Mouse (Mus musculus) liver, embryonic 16.5 days (tissue): Measurements from ENCODE around the gene Gm5800. TPM values are rescaled to one million over a fixed set of nuclear protein-coding genes. Genes with fewer than 3 reads are reported as not detected.

Experiments
- polyA plus RNA-seq: library from polyadenylated mRNA; unstranded; fragments of >200 nt; fragmentation: Nextera tagmentation; extraction: Ambion mirVana; gene quantifications from 2 replicates; pipeline ENCODE4 v1.2.1, GENCODE M21; 2015

The Gm5800 gene
- polyA plus RNA-seq, 1 experiment from 2014 or later: not detected

Other genes starting within 250 kb of the Gm5800 start
- 0.14 and 0.20 TPM in 2 replicates for gene Gm5622, start 164.4 kb downstream of the Gm5800 start, polyA plus RNA-seq
- not detected in 2 replicates for gene Gm17175, start 143.1 kb downstream of the Gm5800 start, polyA plus RNA-seq
- gene Gm17174, start 125.0 kb downstream of the Gm5800 start, polyA plus RNA-seq: not detected in 2 replicates
- not detected in 2 replicates for gene Gm17078, start 105.9 kb downstream of the Gm5800 start, polyA plus RNA-seq
- not detected in 2 replicates for gene Gm4181, start 81.5 kb downstream of the Gm5800 start, polyA plus RNA-seq
- not detected in 2 replicates for gene Gm17079, start 21.7 kb downstream of the Gm5800 start, polyA plus RNA-seq
- not detected in 2 replicates for gene Ang4, start 56.4 kb upstream of the Gm5800 start, polyA plus RNA-seq
- not detected in 2 replicates for gene AY358078, start 82.9 kb upstream of the Gm5800 start, polyA plus RNA-seq
- 13.2 and 14.6 TPM in 2 replicates for gene Ear6, start 136.5 kb upstream of the Gm5800 start, polyA plus RNA-seq
- 10.8 and 12.9 TPM in 2 replicates for gene Mettl17, start 167.7 kb upstream of the Gm5800 start, polyA plus RNA-seq
- 0.06 and 0.09 TPM in 2 replicates for gene Slc39a2, start 175.7 kb upstream of the Gm5800 start, polyA plus RNA-seq
- 51.8 and 66.4 TPM in 2 replicates for gene Ndrg2, start 197.0 kb upstream of the Gm5800 start, polyA plus RNA-seq
- not detected in 2 replicates for gene Tppp2, start 201.2 kb upstream of the Gm5800 start, polyA plus RNA-seq
- gene Rnase13, start 205.6 kb upstream of the Gm5800 start, polyA plus RNA-seq: not detected in 2 replicates